Mouse (Mus musculus) left cerebral cortex, adult 8-10 months (tissue): ENCODE measurements around the gene Pfdn5. TPM values are rescaled to one million over a fixed set of nuclear protein-coding genes. Genes with fewer than 3 reads are reported as not detected.

ENCODE experiments used
- DNase-seq, 2 experiments: peaks; one replicate each; pipeline ENCODE4 v3.0.0; 2022; ENCODE audit warnings: low spot score in 2 of 2
- total RNA-seq, 4 experiments: library from RNA; stranded (reverse); gene quantifications; 2 replicates each; pipeline ENCODE4 v1.2.4; 2022

Pfdn5 gene
- total RNA-seq, 4 experiments from 2014 or later: 457 to 497 (median 483) TPM

DNA sequence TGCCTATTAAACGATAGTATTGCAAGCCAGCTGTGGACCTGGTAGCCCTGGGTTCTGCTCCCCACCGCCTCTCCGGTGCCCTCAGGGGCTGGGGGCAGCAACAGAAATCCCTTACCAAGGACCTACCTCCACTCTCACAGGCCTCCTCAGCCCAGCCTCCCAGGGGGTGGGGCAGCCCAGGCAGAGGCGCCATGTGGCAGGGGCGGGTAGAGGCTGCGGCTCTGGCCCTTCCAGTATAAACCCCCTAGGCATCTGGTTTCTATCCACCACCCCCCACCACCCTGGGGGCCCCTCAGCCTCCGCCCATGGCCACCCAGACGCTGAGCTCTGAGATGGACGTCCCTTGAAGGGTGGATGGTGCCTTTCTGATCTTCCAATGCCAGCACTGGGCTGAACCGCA lies 44.8 kb downstream of the Pfdn5 start:
- no peak for DNase-seq

DNA sequence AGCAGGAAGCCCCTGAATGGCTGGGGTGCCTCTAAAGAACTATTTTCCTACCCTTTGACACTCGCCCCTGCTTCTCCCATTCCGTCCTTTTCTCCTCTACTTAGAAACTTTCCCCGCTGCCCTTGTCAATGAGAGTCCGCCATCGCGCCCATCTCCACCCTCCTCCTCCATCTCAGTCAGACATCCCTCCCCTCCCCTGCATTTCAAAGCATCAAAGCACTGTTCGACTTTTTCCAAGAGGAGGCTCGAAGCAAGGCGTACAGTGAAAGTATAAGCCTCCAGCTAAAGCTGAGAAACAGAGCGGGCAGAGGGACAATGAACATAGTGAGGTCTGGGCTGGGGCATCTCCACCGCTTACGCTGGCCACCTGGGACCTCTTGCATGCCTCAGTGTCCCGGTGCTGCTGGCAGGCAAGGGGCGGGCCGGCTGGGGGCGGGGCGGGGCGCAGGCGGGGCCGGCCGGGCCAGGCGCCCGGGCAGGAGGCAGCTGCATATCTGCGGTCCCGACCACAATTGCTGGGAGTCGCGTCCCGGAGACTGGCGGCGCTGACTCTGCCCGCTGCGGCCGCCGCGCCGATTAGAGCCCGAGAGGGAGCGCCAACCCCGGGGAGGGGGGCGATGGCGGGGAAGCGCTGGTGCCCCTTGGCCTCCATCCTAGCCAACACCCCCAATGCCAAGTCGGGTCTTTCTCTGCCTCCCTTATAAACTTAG lies 50.7 kb downstream of the Pfdn5 start:
- no peak for DNase-seq

DNA sequence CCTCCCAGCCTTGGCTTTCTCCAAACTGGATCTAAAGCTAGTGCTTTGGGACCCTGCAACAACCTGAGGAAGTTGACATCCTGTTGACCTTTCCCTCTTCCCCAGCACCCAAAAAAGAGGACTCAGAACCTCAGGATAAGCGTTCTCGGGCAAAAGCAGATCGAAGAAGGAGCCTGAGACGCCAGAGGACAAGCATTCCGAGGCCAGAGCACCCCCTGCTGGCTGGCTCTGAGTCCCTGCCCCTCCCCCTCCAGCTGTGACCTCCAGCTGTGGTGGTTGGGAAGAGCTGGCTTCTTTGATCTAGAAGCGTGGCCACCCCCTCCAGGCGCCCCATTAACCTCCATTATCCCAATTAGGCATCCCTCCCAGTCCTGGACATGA lies 51.2 kb downstream of the Pfdn5 start:
- DNase-seq: peak; percentile 60 to 65

DNA sequence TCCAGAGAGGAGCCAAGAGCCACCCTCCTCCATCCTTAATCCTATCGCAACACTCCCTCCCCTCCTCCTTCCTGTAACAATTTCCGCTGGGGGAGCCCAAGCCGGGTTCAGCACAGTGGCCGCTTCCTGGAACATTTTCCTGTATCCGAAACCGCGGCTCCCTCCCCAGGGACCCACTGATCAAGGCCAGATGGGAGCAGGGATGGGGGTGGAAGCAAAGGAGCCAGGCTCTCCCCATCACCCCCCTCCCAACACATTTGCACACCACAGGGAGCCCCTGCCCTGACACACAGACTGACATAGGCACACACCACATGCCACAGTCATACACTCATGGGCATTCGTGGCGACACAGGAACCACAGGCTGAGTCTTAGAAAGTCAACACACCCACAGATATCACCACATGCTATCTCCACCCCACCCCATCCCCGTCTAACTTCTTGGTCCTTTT lies 51.9 kb downstream of the Pfdn5 start:
- no peak for DNase-seq

Other genes with a start within 250 kb of the Pfdn5 start
- 10 to 100 TPM; 23.3 to 29.5 (median 24.3) TPM for gene Tns2, start 225.7 kb upstream of the Pfdn5 start, total RNA-seq
- 100 to 1,000 TPM; 147 to 167 (median 161) TPM for gene Spryd3, start 189.9 kb upstream of the Pfdn5 start, total RNA-seq
- 10 to 100 TPM; 42.4 to 49.5 (median 45.5) TPM for gene Igfbp6, start 181.8 kb upstream of the Pfdn5 start, total RNA-seq
- under 1 TPM in 2 of 4 experiments, not detected in 2; 0.26 to 0.27 TPM for gene Soat2, start 175.6 kb upstream of the Pfdn5 start, total RNA-seq
- gene Zfp740, start 122.9 kb upstream of the Pfdn5 start, total RNA-seq: 10 to 100 TPM; 72.4 to 79.4 (median 73.1) TPM
- 10 to 100 TPM; 24.6 to 38.7 (median 31.1) TPM for gene Csad, start 121.4 kb upstream of the Pfdn5 start, total RNA-seq
- 1 to 10 TPM in 2 of 4 experiments, under 1 TPM in 2; 0.23 to 2.9 (median 1.7) TPM for gene Itgb7, start 94.2 kb upstream of the Pfdn5 start, total RNA-seq
- 10 to 100 TPM; 13.5 to 16.8 (median 16.3) TPM for gene Rarg, start 68.6 kb upstream of the Pfdn5 start, total RNA-seq
- gene Gm9918, start 55.6 kb upstream of the Pfdn5 start, total RNA-seq: not detected
- 10 to 100 TPM; 38.3 to 48.5 (median 42.1) TPM for gene Mfsd5, start 46.7 kb upstream of the Pfdn5 start, total RNA-seq
- gene Espl1, start 29.9 kb upstream of the Pfdn5 start, total RNA-seq: 1 to 10 TPM in 3 of 4 experiments, under 1 TPM in 1; 0.91 to 1.5 (median 1.2) TPM
- 10 to 100 TPM; 59.3 to 63.4 (median 61.9) TPM for gene Myg1, start 5.6 kb downstream of the Pfdn5 start, total RNA-seq
- 10 to 100 TPM; 20.1 to 25.3 (median 22.2) TPM for gene Aaas, start 24.7 kb downstream of the Pfdn5 start, total RNA-seq
- gene Sp7, start 41.1 kb downstream of the Pfdn5 start, total RNA-seq: 1 to 10 TPM in 2 of 4 experiments, under 1 TPM in 2; 0.82 to 1.6 (median 1.0) TPM
- gene Sp1, start 80.0 kb downstream of the Pfdn5 start, total RNA-seq: 10 to 100 TPM; 30.3 to 44.7 (median 38.7) TPM
- 1 to 10 TPM in 1 of 4 experiments, under 1 TPM in 3; 0.73 to 2.0 (median 0.92) TPM for gene Amhr2, start 119.3 kb downstream of the Pfdn5 start, total RNA-seq
- 10 to 100 TPM; 42.3 to 53.7 (median 44.3) TPM for gene Prr13, start 132.9 kb downstream of the Pfdn5 start, total RNA-seq
- 100 to 1,000 TPM; 481 to 511 (median 488) TPM for gene Pcbp2, start 144.4 kb downstream of the Pfdn5 start, total RNA-seq
- not detected for gene Gm10337, start 177.6 kb downstream of the Pfdn5 start, total RNA-seq
- 10 to 100 TPM; 85.6 to 93.8 (median 89.3) TPM for gene Map3k12, start 190.9 kb downstream of the Pfdn5 start, total RNA-seq
- 10 to 100 TPM; 30.3 to 37.4 (median 35.2) TPM for gene Tarbp2, start 192.1 kb downstream of the Pfdn5 start, total RNA-seq
- gene Npff, start 198.8 kb downstream of the Pfdn5 start, total RNA-seq: 1 to 10 TPM; 2.1 to 4.8 (median 3.2) TPM